Mouse (Mus musculus) limb, embryonic 15.5 days (tissue): Measurements from ENCODE around the gene Slc25a11. TPM values are rescaled to one million over a fixed set of nuclear protein-coding genes. Genes with fewer than 3 reads are reported as not detected.

Experiments
- ATAC-seq: fragments of 200-750 bp; cut with Nextera tagmentation; 2 replicates; pipeline ENCODE4 v1.8.0; 2017; ENCODE audit warnings: low read depth, moderate TSS enrichment; ENCODE audit not compliant: insufficient number of reproducible peaks, low FRiP score, low TSS enrichment
- H3K27ac ChIP-seq: fragments of 300-500 bp; sonication (generic); 2 replicates; pipeline ENCODE4 v1.5.1; 2015; ENCODE audit warnings: moderate library complexity, mild to moderate bottlenecking, inconsistent platforms
- H3K27me3 ChIP-seq: fragments of 300-500 bp; sonication (generic); 2 replicates; pipeline ENCODE4 v1.6.1; 2015; ENCODE audit warnings: inconsistent platforms
- H3K36me3 ChIP-seq: fragments of 300-500 bp; sonication (generic); 2 replicates; pipeline ENCODE4 v1.6.1; 2015; ENCODE audit warnings: inconsistent platforms
- H3K4me1 ChIP-seq: fragments of 300-500 bp; sonication (generic); 2 replicates; pipeline ENCODE4 v1.6.1; 2015; ENCODE audit warnings: inconsistent platforms
- H3K4me2 ChIP-seq: fragments of 300-500 bp; sonication (generic); 2 replicates; pipeline ENCODE4 v1.6.1; 2015; ENCODE audit warnings: mild to moderate bottlenecking, inconsistent platforms
- H3K4me3 ChIP-seq: fragments of 300-500 bp; sonication (generic); 2 replicates; pipeline ENCODE4 v1.5.1; 2015; ENCODE audit warnings: mild to moderate bottlenecking, inconsistent platforms
- H3K9ac ChIP-seq: fragments of 300-500 bp; sonication (generic); 2 replicates; pipeline ENCODE4 v1.6.1; 2015; ENCODE audit warnings: inconsistent platforms
- H3K9me3 ChIP-seq: fragments of 300-500 bp; sonication (generic); 2 replicates; pipeline ENCODE4 v1.6.1; 2016; ENCODE audit warnings: inconsistent platforms
- WGBS: fragments of 180-500 bp; shearing (Covaris S2); methylation state at CpG from one replicate; pipeline ENCODE4 v1.1.7; 2015; 5-methylcytosine and 5-hydroxymethylcytosine counted together
- polyA plus RNA-seq: library from polyadenylated mRNA; unstranded; fragments of >200 nt; fragmentation: Nextera tagmentation; extraction: Ambion mirVana; gene quantifications from 2 replicates; pipeline ENCODE4 v1.2.1, GENCODE M21; 2015

Gene Slc25a11
- polyA plus RNA-seq, 1 experiment from 2014 or later, result 165 TPM

- ATAC-seq, result no peak
- H3K36me3 ChIP-seq, result peaks cover 65% of the 10 kb centered on the region
- WGBS, result 96% methylated on average over 9 of the region's 9 CpGs
Measured at GRCm38 (mm10) chr11:70664741-70665140, 17.5 kb upstream of the Slc25a11 start.

GRCm38 (mm10) chr11:70663957-70664356 lies 16.7 kb upstream of the Slc25a11 start:
- H3K27ac ChIP-seq, result no peak overlapping the region
- H3K36me3 ChIP-seq, result peaks cover 69% of the 10 kb centered on the region
- no peak overlapping the region for H3K9ac ChIP-seq
- no peak for ATAC-seq
- no peaks in the 10 kb centered on the region for H3K27me3 ChIP-seq
- 93% methylated on average over 6 of the region's 6 CpGs for WGBS
- H3K4me2 ChIP-seq, result no peak overlapping the region
- peaks cover 15% of the 10 kb centered on the region for H3K4me1 ChIP-seq
- H3K9me3 ChIP-seq, result no peaks in the 10 kb centered on the region
- no peak overlapping the region for H3K4me3 ChIP-seq

More at GRCm38 (mm10) chr11:70664741-70665140, 17.5 kb upstream of the Slc25a11 start:
- Histone ChIP-seq H3K9ac (no peak overlapping the region), H3K27ac (no peak overlapping the region), H3K4me3 (no peak overlapping the region), H3K27me3 (no peaks in the 10 kb centered on the region), H3K4me2 (no peak overlapping the region), H3K4me1 (peaks cover 13% of the 10 kb centered on the region), H3K9me3 (no peaks in the 10 kb centered on the region)

- 86% methylated on average over 8 of the region's 8 CpGs for WGBS
- H3K36me3 ChIP-seq, result peaks cover 69% of the 10 kb centered on the region
- no peak for ATAC-seq
- H3K9me3 ChIP-seq, result no peaks in the 10 kb centered on the region
- no peak overlapping the region for H3K27ac ChIP-seq
- H3K4me3 ChIP-seq, result no peak overlapping the region
- no peak overlapping the region for H3K4me2 ChIP-seq
- H3K27me3 ChIP-seq, result no peaks in the 10 kb centered on the region
- no peak overlapping the region for H3K9ac ChIP-seq
- H3K4me1 ChIP-seq, result peaks cover 21% of the 10 kb centered on the region
Measured at GRCm38 (mm10) chr11:70663101-70663500, 15.8 kb upstream of the Slc25a11 start.

- H3K36me3 ChIP-seq, result peaks cover 58% of the 10 kb centered on the region
- H3K27me3 ChIP-seq, result no peaks in the 10 kb centered on the region
- 0 out of 2 replicates have a peak overlapping the region, but pooled peaks have one; percentile 35 for H3K27ac ChIP-seq
- no peak overlapping the region for H3K4me2 ChIP-seq
- H3K4me3 ChIP-seq, result no peak overlapping the region
- no peaks in the 10 kb centered on the region for H3K9me3 ChIP-seq
- ATAC-seq, result no peak
- no peak overlapping the region for H3K9ac ChIP-seq
- peaks cover 36% of the 10 kb centered on the region for H3K4me1 ChIP-seq
- 82% methylated on average over 8 of the region's 8 CpGs for WGBS
Measured at GRCm38 (mm10) chr11:70660571-70660970, 13.3 kb upstream of the Slc25a11 start.

- WGBS, result 72% methylated on average over 8 of the region's 8 CpGs
- Histone ChIP-seq H3K9ac (no peak overlapping the region), H3K4me2 (no peak overlapping the region), H3K36me3 (peaks cover 41% of the 10 kb centered on the region), H3K27ac (no peak overlapping the region), H3K4me1 (peaks cover 42% of the 10 kb centered on the region), H3K27me3 (no peaks in the 10 kb centered on the region), H3K4me3 (no peak overlapping the region), H3K9me3 (no peaks in the 10 kb centered on the region)
- no peak for ATAC-seq
Measured at GRCm38 (mm10) chr11:70658942-70659341, 11.7 kb upstream of the Slc25a11 start.

GRCm38 (mm10) chr11:70658521-70658920 lies 11.2 kb upstream of the Slc25a11 start:
- H3K27ac ChIP-seq, result peak overlapping the region; percentile 5; the same call in 1 of the 2 replicates
- WGBS, result 68% methylated on average over 5 of the region's 5 CpGs

GRCm38 (mm10) chr11:70657991-70658390 lies 10.7 kb upstream of the Slc25a11 start:
- Histone ChIP-seq H3K27me3 (no peaks in the 10 kb centered on the region), H3K27ac (peak overlapping the region; percentile 5), H3K9ac (0 out of 2 replicates have a peak overlapping the region, but pooled peaks have one; percentile 26), H3K4me1 (peaks cover 45% of the 10 kb centered on the region), H3K4me3 (peak overlapping the region; percentile 3; the same call in 1 of the 2 replicates), H3K9me3 (no peaks in the 10 kb centered on the region), H3K36me3 (peaks cover 33% of the 10 kb centered on the region), H3K4me2 (0 out of 2 replicates have a peak overlapping the region, but pooled peaks have one; percentile 17)
- 53% methylated on average over 9 of the region's 9 CpGs for WGBS
- no peak for ATAC-seq

More at GRCm38 (mm10) chr11:70658521-70658920, 11.2 kb upstream of the Slc25a11 start:
- peaks cover 39% of the 10 kb centered on the region for H3K36me3 ChIP-seq
- H3K4me3 ChIP-seq, result 0 out of 2 replicates have a peak overlapping the region, but pooled peaks have one; percentile 3
- H3K9me3 ChIP-seq, result no peaks in the 10 kb centered on the region
- H3K4me2 ChIP-seq, result 0 out of 2 replicates have a peak overlapping the region, but pooled peaks have one; percentile 17
- ATAC-seq, result no peak
- H3K27me3 ChIP-seq, result no peaks in the 10 kb centered on the region
- 0 out of 2 replicates have a peak overlapping the region, but pooled peaks have one; percentile 26 for H3K9ac ChIP-seq
- H3K4me1 ChIP-seq, result peaks cover 42% of the 10 kb centered on the region

- peak overlapping the region; percentile 99 for H3K27ac ChIP-seq
- no peak for ATAC-seq
- H3K4me3 ChIP-seq, result peak overlapping the region; percentile 100; the same call in 1 of the 2 replicates
- no peak overlapping the region for H3K9ac ChIP-seq
- H3K27me3 ChIP-seq, result no peaks in the 10 kb centered on the region
- 40% methylated on average over 6 of the region's 6 CpGs for WGBS
- H3K36me3 ChIP-seq, result peaks cover 31% of the 10 kb centered on the region
- peaks cover 49% of the 10 kb centered on the region for H3K4me1 ChIP-seq
- 0 out of 2 replicates have a peak overlapping the region, but pooled peaks have one; percentile 89 for H3K4me2 ChIP-seq
- no peaks in the 10 kb centered on the region for H3K9me3 ChIP-seq
Measured at GRCm38 (mm10) chr11:70657573-70657972, 10.3 kb upstream of the Slc25a11 start.

- Histone ChIP-seq H3K4me3 (peak within 1 kb of the TSS; percentile 100), H3K9ac (peak within 1 kb of the TSS; percentile 46), H3K9me3 (no peaks in the 10 kb centered on the region), H3K4me2 (peak within 1 kb of the TSS; percentile 89), H3K36me3 (peaks cover 31% of the 10 kb centered on the region), H3K27ac (peak within 1 kb of the TSS; percentile 99), H3K4me1 (peaks cover 55% of the 10 kb centered on the region), H3K27me3 (no peaks in the 10 kb centered on the region)
- 17% methylated on average over 3 of the region's 3 CpGs for WGBS
- ATAC-seq, result no peak
Measured at GRCm38 (mm10) chr11:70656964-70657363, 9.7 kb upstream of the Slc25a11 start, which contains the start of gene Eno3. Eno3 (plus strand) TSS chr11:70657202.

- Histone ChIP-seq H3K9me3 (no peaks in the 10 kb centered on the region), H3K4me1 (peaks cover 59% of the 10 kb centered on the region), H3K27me3 (no peaks in the 10 kb centered on the region), H3K4me3 (peak overlapping the region; percentile 100), H3K4me2 (peak overlapping the region; percentile 89), H3K27ac (peak overlapping the region; percentile 99), H3K9ac (peak overlapping the region; percentile 46; the same call in 1 of the 2 replicates), H3K36me3 (peaks cover 30% of the 10 kb centered on the region)
- ATAC-seq, result 0 out of 2 replicates have a peak, but pooled peaks have one; percentile 12
- WGBS, result 5% methylated on average over 16 of the region's 16 CpGs
Measured at GRCm38 (mm10) chr11:70656456-70656927, 9.2 kb upstream of the Slc25a11 start.

- no peaks in the 10 kb centered on the region for H3K9me3 ChIP-seq
- under 1% methylated on average over 61 of the region's 61 CpGs for WGBS
- H3K4me2 ChIP-seq, result peak overlapping the region; percentile 89
- no peaks in the 10 kb centered on the region for H3K27me3 ChIP-seq
- peak overlapping the region; percentile 46 for H3K9ac ChIP-seq
- H3K27ac ChIP-seq, result peak overlapping the region; percentile 99
- H3K4me1 ChIP-seq, result peaks cover 66% of the 10 kb centered on the region
- peak overlapping the region; percentile 100 for H3K4me3 ChIP-seq
- H3K36me3 ChIP-seq, result peaks cover 31% of the 10 kb centered on the region
- 0 out of 2 replicates have a peak, but pooled peaks have one; percentile 13 for ATAC-seq
Measured at GRCm38 (mm10) chr11:70655571-70656455, 8.5 kb upstream of the Slc25a11 start.
